Mouse (Mus musculus) heart, embryonic 13.5 days (tissue): Measurements from ENCODE around the gene Lrrc8e. TPM values are rescaled to one million over a fixed set of nuclear protein-coding genes. Genes with fewer than 3 reads are reported as not detected.

Experiments used
- ATAC-seq: fragments of 200-750 bp; cut with Nextera tagmentation; 2 replicates; pipeline ENCODE4 v1.8.0; 2017; ENCODE audit warnings: moderate TSS enrichment; ENCODE audit not compliant: insufficient number of reproducible peaks, low FRiP score, low TSS enrichment; ENCODE audit errors: extremely low read depth
- H3K27ac ChIP-seq: fragments of 300-500 bp; sonication (generic); replicated peaks from 2 replicates; pipeline ENCODE4 v1.5.1; 2015; ENCODE audit warnings: moderate library complexity, mild to moderate bottlenecking, inconsistent platforms
- H3K27me3 ChIP-seq: fragments of 300-500 bp; sonication (generic); replicated peaks from 2 replicates; pipeline ENCODE4 v1.6.1; 2015; ENCODE audit warnings: mild to moderate bottlenecking, inconsistent platforms
- H3K36me3 ChIP-seq: fragments of 300-500 bp; sonication (generic); 2 replicates; pipeline ENCODE4 v1.6.1; 2015; ENCODE audit warnings: mild to moderate bottlenecking, inconsistent platforms
- H3K4me1 ChIP-seq: fragments of 300-500 bp; sonication (generic); 2 replicates; pipeline ENCODE4 v1.6.1; 2015; ENCODE audit warnings: inconsistent platforms
- H3K4me2 ChIP-seq: fragments of 300-500 bp; sonication (generic); 2 replicates; pipeline ENCODE4 v1.6.1; 2015; ENCODE audit warnings: inconsistent platforms, mild to moderate bottlenecking, moderate library complexity
- H3K4me3 ChIP-seq: fragments of 300-500 bp; sonication (generic); 2 replicates; pipeline ENCODE4 v1.5.1; 2015; ENCODE audit warnings: moderate library complexity, mild to moderate bottlenecking, inconsistent platforms
- H3K9ac ChIP-seq: fragments of 300-500 bp; sonication (generic); 2 replicates; pipeline ENCODE4 v1.6.1; 2015; ENCODE audit warnings: inconsistent platforms, mild to moderate bottlenecking, moderate library complexity
- H3K9me3 ChIP-seq: fragments of 300-500 bp; sonication (generic); 2 replicates; pipeline ENCODE4 v1.6.1; 2016; ENCODE audit warnings: inconsistent platforms
- WGBS: fragments of 180-500 bp; shearing (Covaris S2); methylation state at CpG from one replicate; pipeline ENCODE4 v1.1.7; 2015; ENCODE audit warnings: mixed read lengths; 5-methylcytosine and 5-hydroxymethylcytosine counted together
- polyA plus RNA-seq: library from polyadenylated mRNA; unstranded; fragments of >200 nt; fragmentation: Nextera tagmentation; extraction: Ambion mirVana; gene quantifications from 2 replicates; pipeline ENCODE4 v1.2.1, GENCODE M21; 2015

Gene Lrrc8e
- polyA plus RNA-seq, 1 experiment from 2014 or later, result not detected

DNA sequence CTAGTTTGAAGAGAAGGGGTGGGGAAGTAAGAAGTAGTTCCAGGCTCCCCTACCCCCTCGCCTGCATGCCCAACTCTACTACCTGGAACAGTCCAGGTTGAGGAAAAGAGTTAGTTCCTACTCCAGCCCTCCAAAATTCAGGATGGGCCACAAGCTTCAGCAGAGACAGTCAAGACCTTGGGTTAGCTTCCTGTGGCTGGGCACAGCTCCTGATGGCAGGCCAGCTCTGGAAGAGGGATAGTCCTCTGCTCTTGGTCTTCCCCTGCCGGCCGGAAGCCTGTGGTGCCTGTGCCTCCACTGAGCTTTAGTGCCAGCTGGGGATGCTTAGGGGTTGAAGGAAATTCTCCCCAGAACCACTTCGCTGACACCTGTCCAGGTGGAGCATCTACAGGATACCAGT, 304 bp upstream of the Lrrc8e start:
- 24% methylated on average over 4 of the region's 4 CpGs for WGBS
- no peak for ATAC-seq
- Histone ChIP-seq H3K4me2 (peak overlapping the region; percentile 65), H3K4me3 (peak overlapping the region; percentile 39), H3K36me3 (no peaks in the 10 kb centered on the region), H3K4me1 (peaks cover 14% of the 10 kb centered on the region), H3K27me3 (peaks cover 69% of the 10 kb centered on the region), H3K9ac (peak overlapping the region; percentile 70; the same call in 1 of the 2 replicates), H3K27ac (no peak overlapping the region), H3K9me3 (no peaks in the 10 kb centered on the region)

DNA sequence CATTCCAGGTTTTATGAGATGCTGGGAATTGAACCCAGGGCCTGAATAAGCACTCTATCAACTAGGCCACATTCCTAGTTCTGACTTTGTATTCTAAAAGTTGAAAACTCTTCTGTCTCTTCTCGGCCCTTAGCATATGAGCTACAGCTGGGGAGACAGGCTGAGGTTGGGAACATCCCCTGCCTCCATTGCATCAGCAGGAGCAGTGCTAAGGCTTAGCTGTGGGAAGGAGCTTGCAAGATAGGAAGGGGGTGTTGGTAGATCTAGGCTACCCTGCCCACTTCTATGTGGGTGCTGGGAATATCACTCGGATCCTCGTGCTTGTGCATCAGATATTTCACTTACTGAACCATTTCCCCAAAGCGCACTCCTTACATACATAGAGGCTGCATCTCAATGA, 1.3 kb downstream of the Lrrc8e start:
- H3K4me1 ChIP-seq, result peaks cover 14% of the 10 kb centered on the region
- no peaks in the 10 kb centered on the region for H3K9me3 ChIP-seq
- ATAC-seq, result no peak
- H3K9ac ChIP-seq, result no peak overlapping the region
- H3K4me2 ChIP-seq, result no peak overlapping the region
- H3K27ac ChIP-seq, result no peak overlapping the region
- H3K36me3 ChIP-seq, result no peaks in the 10 kb centered on the region
- 81% methylated on average over 4 of the region's 4 CpGs for WGBS
- H3K4me3 ChIP-seq, result no peak overlapping the region
- peaks cover 69% of the 10 kb centered on the region for H3K27me3 ChIP-seq

DNA sequence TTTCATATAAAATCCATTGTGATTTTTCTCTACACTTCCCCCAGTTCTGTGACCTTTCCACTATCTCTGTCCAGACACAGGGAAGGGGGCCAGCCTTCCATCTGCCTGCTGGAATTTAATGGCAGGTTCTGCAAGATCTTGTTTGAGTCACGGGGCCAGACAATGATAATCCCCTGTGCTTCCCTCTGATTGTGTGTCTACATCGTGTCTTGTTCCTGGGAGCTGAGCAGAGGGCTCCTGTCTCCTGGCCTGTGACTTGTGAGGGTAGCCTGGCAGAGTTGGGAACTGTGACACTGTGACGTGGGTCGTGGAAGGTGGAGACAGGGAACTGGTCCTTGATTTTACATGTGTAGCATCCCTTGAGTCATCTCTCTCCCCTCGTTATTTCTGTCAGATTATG, 3.2 kb downstream of the Lrrc8e start:
- no peak overlapping the region for H3K27ac ChIP-seq
- no peak overlapping the region for H3K9ac ChIP-seq
- peaks cover 59% of the 10 kb centered on the region for H3K27me3 ChIP-seq
- no peak overlapping the region for H3K4me2 ChIP-seq
- WGBS, result 53% methylated on average over 5 of the region's 5 CpGs
- peaks cover 14% of the 10 kb centered on the region for H3K4me1 ChIP-seq
- no peak for ATAC-seq
- no peaks in the 10 kb centered on the region for H3K36me3 ChIP-seq
- no peaks in the 10 kb centered on the region for H3K9me3 ChIP-seq
- no peak overlapping the region for H3K4me3 ChIP-seq

DNA sequence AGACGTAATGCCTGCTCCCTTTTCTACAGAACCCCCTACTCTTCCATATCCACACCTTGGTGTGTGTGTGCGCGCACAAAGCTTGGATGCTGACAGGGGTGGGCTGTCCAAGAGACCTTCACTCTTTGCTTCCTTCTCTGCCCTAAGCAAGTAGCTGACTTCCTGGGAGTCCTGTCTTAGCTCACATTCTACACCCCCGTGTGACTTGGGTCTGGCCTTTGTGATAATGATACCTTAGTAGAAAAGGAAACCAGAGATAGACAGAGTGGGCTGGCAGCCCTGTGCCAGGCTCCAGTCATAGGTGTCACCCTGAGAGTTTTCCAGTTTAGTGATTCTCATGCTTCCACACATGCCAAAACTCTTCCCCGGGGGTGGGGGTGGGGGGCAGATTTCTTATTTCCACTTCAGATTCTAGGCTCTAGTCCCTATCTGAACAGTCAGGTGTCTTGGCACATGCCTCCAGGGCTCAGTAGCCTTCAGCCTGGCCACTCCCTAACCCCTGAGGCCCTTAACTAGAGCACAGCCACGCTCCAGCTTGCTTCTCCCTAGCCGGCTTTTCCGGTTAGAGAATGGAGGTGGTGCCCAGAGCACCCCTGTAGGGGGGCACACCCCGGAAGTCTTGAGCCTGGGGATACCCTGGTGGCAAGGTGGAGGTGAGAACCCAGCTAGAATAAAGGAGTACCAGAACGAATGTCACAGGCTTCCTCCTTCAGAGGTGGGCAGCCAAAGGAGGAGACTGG, 4.2 kb downstream of the Lrrc8e start:
- 47% methylated on average over 10 of the region's 10 CpGs for WGBS

DNA sequence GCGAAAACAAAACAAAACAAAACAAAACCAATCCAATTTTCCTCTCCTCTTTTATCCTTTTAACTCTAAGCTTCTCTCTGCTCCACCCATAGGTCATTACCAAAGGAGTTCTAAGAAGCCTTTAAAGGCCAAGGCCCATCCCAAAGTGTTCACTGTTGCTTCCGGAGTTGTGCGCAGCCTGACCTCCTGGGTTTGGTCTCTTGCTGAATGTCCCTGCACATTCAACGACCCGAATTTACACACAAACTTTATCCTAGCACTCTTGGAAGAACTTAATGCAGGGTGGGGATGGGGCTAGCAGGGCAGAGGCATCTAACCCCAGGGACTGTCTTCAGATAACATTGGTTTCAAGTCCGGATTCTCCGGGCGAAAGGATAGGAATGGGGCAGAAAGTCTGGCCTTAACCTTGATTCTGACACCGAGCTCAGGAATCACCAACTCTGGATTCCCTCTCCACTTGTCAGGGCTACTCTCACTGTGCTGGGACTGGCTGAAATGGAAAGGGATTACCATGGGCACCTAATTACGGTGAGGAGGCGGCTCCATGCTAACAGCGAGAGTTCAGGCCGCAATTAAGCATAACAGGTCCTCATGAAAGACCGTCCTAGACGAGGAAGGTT, 11.3 kb downstream of the Lrrc8e start:
- H3K4me2 ChIP-seq, result peak overlapping the region; percentile 85
- H3K4me1 ChIP-seq, result peaks cover 38% of the 10 kb centered on the region
- H3K27me3 ChIP-seq, result peaks cover 17% of the 10 kb centered on the region; the same call in 1 of the 2 replicates
- peaks cover 25% of the 10 kb centered on the region for H3K36me3 ChIP-seq
- no peak for ATAC-seq
- 17% methylated on average over 15 of the region's 15 CpGs for WGBS
- H3K27ac ChIP-seq, result peak overlapping the region; percentile 98
- peak overlapping the region; percentile 81 for H3K4me3 ChIP-seq
- no peaks in the 10 kb centered on the region for H3K9me3 ChIP-seq
- H3K9ac ChIP-seq, result peak overlapping the region; percentile 89

More for the DNA sequence above, 4.2 kb downstream of the Lrrc8e start:
- peaks cover 14% of the 10 kb centered on the region for H3K4me1 ChIP-seq
- H3K27me3 ChIP-seq, result peaks cover 57% of the 10 kb centered on the region
- no peaks in the 10 kb centered on the region for H3K36me3 ChIP-seq
- H3K4me2 ChIP-seq, result no peak overlapping the region
- H3K9me3 ChIP-seq, result no peaks in the 10 kb centered on the region
- ATAC-seq, result no peak
- no peak overlapping the region for H3K4me3 ChIP-seq
- no peak overlapping the region for H3K9ac ChIP-seq
- H3K27ac ChIP-seq, result no peak overlapping the region

DNA sequence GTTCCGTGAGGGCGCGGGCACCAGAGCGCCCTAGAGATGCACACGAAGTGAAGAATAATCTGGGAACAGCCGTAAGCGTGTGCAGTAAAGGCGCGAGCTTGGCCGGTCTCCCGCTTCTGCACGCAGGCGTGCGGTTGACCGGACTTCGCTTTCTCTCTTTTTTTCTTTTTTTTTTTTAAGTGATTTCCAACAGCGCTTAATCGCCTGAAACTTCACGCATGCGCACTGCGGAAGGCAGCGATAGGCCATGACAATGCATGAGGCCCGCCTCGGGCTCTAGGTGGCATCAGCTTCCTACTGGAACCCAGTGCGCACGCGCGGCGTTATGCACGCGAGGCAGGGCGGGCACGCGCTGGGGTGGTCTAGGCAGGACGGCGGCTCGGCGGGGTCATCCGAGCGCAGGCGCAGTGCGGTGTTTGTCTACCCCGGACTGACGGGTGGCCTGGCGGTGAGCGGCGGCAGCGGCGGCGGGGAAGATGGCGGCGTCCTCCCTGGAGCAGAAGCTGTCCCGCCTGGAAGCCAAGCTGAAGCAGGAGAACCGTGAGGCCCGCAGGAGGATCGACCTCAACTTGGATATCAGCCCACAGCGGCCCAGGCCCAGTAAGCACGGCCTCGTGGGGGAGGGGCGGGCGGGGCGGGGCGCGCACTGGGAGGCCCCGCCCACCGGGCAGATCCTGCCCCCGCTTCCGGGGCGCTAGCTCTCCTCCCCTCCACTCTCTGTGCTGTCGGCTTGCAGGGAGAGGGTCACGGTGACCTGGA, 12.0 kb downstream of the Lrrc8e start, which contains the start of the genes Map2k7 and Gm49320:
TSS of gene Map2k7 (plus strand) at position 307 of the 759 bp plus-strand sequence.
TSS of gene Gm49320 (plus strand) at position 432 of the 759 bp plus-strand sequence.
- no peaks in the 10 kb centered on the region for H3K9me3 ChIP-seq
- peak within 1 kb of the TSS; percentile 85 for H3K4me2 ChIP-seq
- peaks cover 38% of the 10 kb centered on the region for H3K4me1 ChIP-seq
- peaks cover 17% of the 10 kb centered on the region; the same call in 1 of the 2 replicates for H3K27me3 ChIP-seq
- ATAC-seq, result peak; percentile 85
- peak within 1 kb of the TSS; percentile 81 for H3K4me3 ChIP-seq
- peaks cover 32% of the 10 kb centered on the region for H3K36me3 ChIP-seq
- WGBS, result under 1% methylated on average over 65 of the region's 71 CpGs
- peak within 1 kb of the TSS; percentile 90 for H3K9ac ChIP-seq
- H3K27ac ChIP-seq, result peak within 1 kb of the TSS; percentile 98

DNA sequence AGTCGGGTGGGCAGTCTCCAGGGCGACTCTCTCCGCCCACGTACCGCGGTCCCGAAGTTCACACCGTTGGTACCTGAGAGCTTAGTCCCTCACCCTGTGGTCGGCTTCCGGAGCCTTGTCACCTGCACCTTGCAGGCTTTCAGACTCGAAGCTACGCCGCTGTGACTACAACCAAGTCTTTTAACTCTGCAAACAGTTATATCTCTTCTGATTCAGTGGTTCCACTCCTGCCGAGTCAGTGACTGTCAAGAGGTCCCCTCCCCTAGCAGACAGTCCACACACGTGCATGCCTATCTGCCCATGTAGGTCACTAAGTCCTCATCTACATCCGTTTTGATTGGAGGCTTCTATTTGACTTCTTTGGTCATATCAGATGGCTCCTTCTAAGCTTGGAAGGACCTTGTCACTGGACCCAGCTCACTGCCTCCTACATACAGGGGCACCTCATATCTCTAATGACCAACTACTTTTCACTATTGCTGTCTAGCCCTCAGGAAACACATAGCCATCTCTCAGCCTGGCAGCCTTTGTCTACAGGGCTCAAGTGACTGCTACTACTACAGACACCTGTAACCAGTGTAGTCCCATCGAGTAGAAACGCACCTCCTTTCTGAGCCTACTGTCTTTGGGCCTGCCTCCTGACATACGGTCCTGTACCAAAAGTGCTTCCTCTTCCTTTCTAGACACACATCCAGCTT, 12.7 kb downstream of the Lrrc8e start:
- peak overlapping the region; percentile 90 for H3K9ac ChIP-seq
- peak overlapping the region; percentile 85 for H3K4me2 ChIP-seq
- peaks cover 38% of the 10 kb centered on the region for H3K4me1 ChIP-seq
- 12% methylated on average over 19 of the region's 19 CpGs for WGBS
- peaks cover 14% of the 10 kb centered on the region; the same call in 1 of the 2 replicates for H3K27me3 ChIP-seq
- H3K36me3 ChIP-seq, result peaks cover 40% of the 10 kb centered on the region
- peak overlapping the region; percentile 81 for H3K4me3 ChIP-seq
- peak overlapping the region; percentile 98 for H3K27ac ChIP-seq
- no peaks in the 10 kb centered on the region for H3K9me3 ChIP-seq
- ATAC-seq, result no peak

DNA sequence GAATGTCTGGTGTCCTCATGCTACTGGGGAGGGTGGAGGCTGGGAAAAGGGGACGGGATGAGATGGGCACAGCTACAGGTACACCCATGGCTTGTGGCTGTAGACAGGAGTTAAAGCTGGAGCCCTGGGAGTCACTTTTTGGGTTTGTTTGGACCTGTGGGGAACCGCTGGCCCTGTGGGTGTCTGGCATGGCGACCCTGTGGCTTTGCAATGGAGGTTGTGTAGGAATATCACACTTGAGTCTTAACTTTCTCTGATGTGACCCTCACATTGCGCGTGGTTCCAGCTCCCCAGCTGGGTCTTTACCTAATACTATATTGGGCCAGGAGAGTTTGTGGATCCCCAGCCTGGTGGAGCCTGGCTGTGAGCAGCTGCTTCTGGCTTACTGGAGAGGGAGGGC, 18.4 kb downstream of the Lrrc8e start:
- no peak overlapping the region for H3K9ac ChIP-seq
- 91% methylated on average over 5 of the region's 5 CpGs for WGBS
- peaks cover 87% of the 10 kb centered on the region for H3K36me3 ChIP-seq
- no peak overlapping the region for H3K4me2 ChIP-seq
- no peaks in the 10 kb centered on the region for H3K27me3 ChIP-seq
- H3K4me3 ChIP-seq, result no peak overlapping the region
- H3K4me1 ChIP-seq, result peaks cover 38% of the 10 kb centered on the region
- no peak for ATAC-seq
- no peaks in the 10 kb centered on the region for H3K9me3 ChIP-seq
- H3K27ac ChIP-seq, result no peak overlapping the region

DNA sequence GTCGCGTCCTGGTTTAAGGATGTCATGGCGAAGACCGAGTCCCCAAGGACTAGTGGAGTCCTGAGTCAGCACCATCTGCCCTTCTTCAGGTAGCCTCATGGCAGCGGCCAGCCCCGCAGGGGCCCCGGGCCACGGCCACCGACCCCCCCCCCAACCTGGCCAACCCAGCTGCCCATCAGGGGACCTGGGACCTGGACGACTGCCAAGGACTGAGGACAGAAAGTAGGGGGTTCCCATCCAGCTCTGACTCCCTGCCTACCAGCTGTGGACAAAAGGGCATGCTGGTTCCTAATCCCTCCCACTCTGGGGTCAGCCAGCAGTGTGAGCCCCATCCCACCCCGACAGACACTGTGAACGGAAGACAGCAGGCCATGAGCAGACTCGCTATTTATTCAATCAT, 19.1 kb downstream of the Lrrc8e start:
- WGBS, result 89% methylated on average over 12 of the region's 13 CpGs
- H3K4me3 ChIP-seq, result no peak overlapping the region
- peaks cover 87% of the 10 kb centered on the region for H3K36me3 ChIP-seq

DNA sequence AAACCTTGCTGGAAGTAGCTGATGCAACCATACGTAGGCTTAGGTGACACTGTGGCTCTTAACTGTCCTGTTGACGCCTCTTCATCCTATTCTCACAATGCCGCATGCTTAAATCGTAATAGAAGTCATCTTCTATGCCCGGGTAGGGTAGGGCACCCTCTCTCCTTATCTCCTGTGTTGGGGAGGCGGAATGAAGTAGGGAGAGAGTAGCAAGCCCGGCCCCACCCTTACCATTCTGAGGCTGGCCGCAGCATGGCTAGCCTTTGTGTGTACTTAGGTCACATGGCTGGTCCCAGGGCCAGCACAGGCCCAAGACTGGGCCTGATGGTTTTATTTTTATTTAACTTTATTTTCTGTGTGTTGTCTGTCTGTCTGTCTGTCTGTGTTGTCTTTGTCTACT, 20.6 kb downstream of the Lrrc8e start:
- Histone ChIP-seq H3K9ac (no peak overlapping the region; the same call in 1 of the 2 replicates), H3K9me3 (no peaks in the 10 kb centered on the region), H3K36me3 (peaks cover 72% of the 10 kb centered on the region), H3K4me2 (no peak overlapping the region), H3K27ac (no peak overlapping the region), H3K4me3 (no peak overlapping the region), H3K27me3 (no peaks in the 10 kb centered on the region), H3K4me1 (peaks cover 27% of the 10 kb centered on the region)
- no peak for ATAC-seq
- WGBS, result 85% methylated on average over 8 of the region's 8 CpGs

More for the DNA sequence above, 19.1 kb downstream of the Lrrc8e start:
- H3K27ac ChIP-seq, result no peak overlapping the region
- H3K4me2 ChIP-seq, result no peak overlapping the region
- no peak overlapping the region for H3K9ac ChIP-seq
- no peak for ATAC-seq
- no peaks in the 10 kb centered on the region for H3K27me3 ChIP-seq
- H3K9me3 ChIP-seq, result no peaks in the 10 kb centered on the region
- H3K4me1 ChIP-seq, result peaks cover 38% of the 10 kb centered on the region
